Comparison of ENCODE assay signal across 10 mouse cellular contexts in genomic region chr2:27691139-27691720, GRCm38 (mm10). TPM values are rescaled to one million over a fixed set of nuclear protein-coding genes. Genes with fewer than 3 reads are reported as not detected.
DNase-seq lines count a peak whose midpoint lies in the region; ATAC-seq and TF ChIP-seq lines count a peak whose summit lies in the region.
"Had no signal": no experiment of that assay in that cellular context is flagged by ENCODE, and none has a peak within 500 bp of the region (broad histone marks: within the 10 kb centered on the region; RNA-seq: fewer than 3 reads in every experiment).

No protein-coding gene starts in this region.

- peak overlapping the region; percentile 64 for H3K27ac ChIP-seq in kidney, adult 2 months (ENCODE audit: insufficient read depth, low read depth, low read length)
- H3K27ac ChIP-seq in bone marrow macrophage, adult 2 months (ENCODE audit: insufficient read depth, low read depth, low read length): peak overlapping the region; percentile 90
- peak overlapping the region; percentile 54 for H3K27ac ChIP-seq in embryonic facial prominence, embryonic 14.5 days (replicated peaks; ENCODE audit: low read depth, low read length)
- peak overlapping the region; percentile 66 for H3K27ac ChIP-seq in liver, embryonic 15.5 days (replicated peaks)

- H3K27me3 ChIP-seq in kidney, adult 2 months (replicated peaks; ENCODE audit: control insufficient read depth, insufficient read depth, low read length): no peaks in the 10 kb centered on the region
- H3K27me3 ChIP-seq in embryonic facial prominence, embryonic 14.5 days (replicated peaks; ENCODE audit: control insufficient read depth, insufficient read depth, low read length): no peaks in the 10 kb centered on the region
- no peaks in the 10 kb centered on the region for H3K27me3 ChIP-seq in liver, embryonic 15.5 days

- ATAC-seq in embryonic facial prominence, embryonic 14.5 days (ENCODE audit: low read depth): no peak; the same call in 1 of the 2 replicates
- no peak for ATAC-seq in liver, embryonic 15.5 days (ENCODE audit: insufficient read depth)
- ATAC-seq in inflammation-experienced regulatory T-cells, adult 6 months: no peak
- ATAC-seq: activated CD4-positive, CD25-positive, alpha-beta regulatory T cell, adult 4 months had no signal

- no peak for TF ChIP-seq POLR2A in kidney, adult 2 months (IDR thresholded peaks at IDR 0.05; ENCODE audit: low read depth, low read length)
- TF ChIP-seq POLR2A in bone marrow macrophage, adult 2 months (IDR thresholded peaks at IDR 0.05; ENCODE audit: borderline replicate concordance, low read depth, low read length): no peak

- peaks cover 75% of the 10 kb centered on the region for H3K4me1 ChIP-seq in kidney, adult 2 months (ENCODE audit: control insufficient read depth, insufficient read depth, low read length)
- H3K4me1 ChIP-seq in bone marrow macrophage, adult 2 months (ENCODE audit: control insufficient read depth, insufficient read depth, low read length): peaks cover 62% of the 10 kb centered on the region
- H3K4me1 ChIP-seq in embryonic facial prominence, embryonic 14.5 days (ENCODE audit: control insufficient read depth, insufficient read depth, low read length): peaks cover 41% of the 10 kb centered on the region
- peaks cover 79% of the 10 kb centered on the region for H3K4me1 ChIP-seq in liver, embryonic 15.5 days (replicated peaks)

- H3K9ac ChIP-seq in embryonic facial prominence, embryonic 14.5 days (ENCODE audit: low read depth, low read length): no peak overlapping the region
- no peak overlapping the region for H3K9ac ChIP-seq in liver, embryonic 15.5 days

- 58% methylated on average over 14 of the region's 14 CpGs for WGBS in kidney, adult 2 months
- 61% methylated on average over 14 of the region's 14 CpGs for WGBS in embryonic facial prominence, embryonic 14.5 days
- 59% methylated on average over 14 of the region's 14 CpGs for WGBS in liver, embryonic 15.5 days (ENCODE audit: insufficient replicate concordance)

- H3K4me2 ChIP-seq in embryonic facial prominence, embryonic 14.5 days (ENCODE audit: low read depth, low read length): no peak overlapping the region
- H3K4me2 ChIP-seq in liver, embryonic 15.5 days: no peak overlapping the region

- DNase-seq in kidney, adult 2 months: peak; percentile 48
- no peak for DNase-seq in kidney, adult 8-10 months
- no peak for DNase-seq in embryonic facial prominence, embryonic 14.5 days (ENCODE audit: low spot score)
- no peak for DNase-seq in right cerebral cortex, adult 18-20 months
- DNase-seq: gastrocnemius, postnatal 36 days had no signal

- no peak overlapping the region for H3K4me3 ChIP-seq in kidney, adult 2 months (ENCODE audit: insufficient read depth, low read depth, low read length)
- peak overlapping the region; percentile 16 for H3K4me3 ChIP-seq in bone marrow macrophage, adult 2 months (ENCODE audit: insufficient read depth, low read length)
- no peak overlapping the region for H3K4me3 ChIP-seq in embryonic facial prominence, embryonic 14.5 days (ENCODE audit: low read depth, low read length)
- no peak overlapping the region for H3K4me3 ChIP-seq in liver, embryonic 15.5 days (replicated peaks)
- H3K4me3 ChIP-seq: megakaryocyte, embryonic 14.5 days had no signal

- H3K36me3 ChIP-seq in kidney, adult 2 months (ENCODE audit: control insufficient read depth, insufficient read depth, low read length): no peaks in the 10 kb centered on the region
- H3K36me3 ChIP-seq in embryonic facial prominence, embryonic 14.5 days (ENCODE audit: control insufficient read depth, insufficient read depth, low read length): no peaks in the 10 kb centered on the region
- H3K36me3 ChIP-seq in liver, embryonic 15.5 days (replicated peaks): no peaks in the 10 kb centered on the region

- no peaks in the 10 kb centered on the region for H3K9me3 ChIP-seq in embryonic facial prominence, embryonic 14.5 days (ENCODE audit: control insufficient read depth, low read length)
- no peaks in the 10 kb centered on the region for H3K9me3 ChIP-seq in liver, embryonic 15.5 days (replicated peaks)
- H3K9me3 ChIP-seq: megakaryocyte, embryonic 14.5 days had no signal

- TF ChIP-seq CTCF in kidney, adult 2 months (conservative IDR thresholded peaks at IDR 0.05; ENCODE audit: insufficient read depth, insufficient read length, low read depth, low read length): no peak
- TF ChIP-seq CTCF in bone marrow macrophage, adult 2 months (IDR thresholded peaks at IDR 0.05; ENCODE audit: low read depth, low read length): no peak

RNA-seq across cellular contexts. Expression of gene Rxra, which starts 15.0 kb away (rescaled TPM):
- 94.8 and 107 TPM in 2 replicates for polyA plus RNA-seq in kidney, adult 2 months (2012; rRNA removed)
- 35.8 and 39.7 TPM in 2 replicates for polyA plus RNA-seq in bone marrow macrophage, adult 2 months (2012; ENCODE audit: insufficient read depth, insufficient read length, missing spikeins)
- polyA plus RNA-seq in embryonic facial prominence, embryonic 14.5 days (2014; fragmentation: Nextera tagmentation; extraction: Ambion mirVana): 11.3 and 11.5 TPM in 2 replicates
- 4.7 and 5.8 TPM in 2 replicates for polyA plus RNA-seq in liver, embryonic 15.5 days (2015; fragmentation: Nextera tagmentation; extraction: Ambion mirVana)
- 1 to 10 TPM; 5.3 to 7.3 (median 5.7) TPM for polyA plus RNA-seq in inflammation-experienced regulatory T-cells, adult 6 months (2017; shearing (Covaris generic))
